Mouse (Mus musculus) limb, embryonic 11.5 days (tissue): ENCODE results near the gene Susd5. TPM values are rescaled to one million over a fixed set of nuclear protein-coding genes. Genes with fewer than 3 reads are reported as not detected.
"Not testable (repeated sequence)": the region's sequence is repeated elsewhere in the genome, so short reads cannot be mapped to it uniquely, and the experiment has no call there.

ENCODE experiments used
- ATAC-seq: fragments of 200-750 bp; cut with Nextera tagmentation; 2 replicates; pipeline ENCODE4 v1.8.0; 2017; ENCODE audit warnings: low read depth; ENCODE audit not compliant: insufficient number of reproducible peaks, low FRiP score, low TSS enrichment
- DNase-seq: peaks from one replicate; pipeline ENCODE4 v3.0.0-alpha.2; 2015; ENCODE audit warnings: low spot score
- H3K27ac ChIP-seq: fragments of 300-500 bp; sonication (generic); replicated peaks from 2 replicates; pipeline ENCODE4 v1.5.1; 2014; ENCODE audit warnings: low read depth, mild to moderate bottlenecking, low read length
- H3K27me3 ChIP-seq: fragments of 300-500 bp; sonication (generic); 2 replicates; pipeline ENCODE4 v1.6.1; 2014; ENCODE audit warnings: mild to moderate bottlenecking, low read length, mixed read lengths; ENCODE audit not compliant: control insufficient read depth, insufficient read depth
- H3K36me3 ChIP-seq: fragments of 300-500 bp; sonication (generic); 2 replicates; pipeline ENCODE4 v1.6.1; 2014; ENCODE audit warnings: mild to moderate bottlenecking, low read length, moderate library complexity, mixed read lengths; ENCODE audit not compliant: control insufficient read depth, insufficient read depth
- H3K4me1 ChIP-seq: fragments of 300-500 bp; sonication (generic); 2 replicates; pipeline ENCODE4 v1.6.1; 2014; ENCODE audit warnings: low read length, mixed read lengths; ENCODE audit not compliant: control insufficient read depth, insufficient read depth
- H3K4me2 ChIP-seq: fragments of 300-500 bp; sonication (generic); 2 replicates; pipeline ENCODE4 v1.6.1; 2014; ENCODE audit warnings: low read depth, mild to moderate bottlenecking, moderate library complexity; ENCODE audit not compliant: severe bottlenecking
- H3K4me3 ChIP-seq: fragments of 300-500 bp; sonication (generic); 2 replicates; pipeline ENCODE4 v1.5.1; 2014; ENCODE audit warnings: low read depth, low read length
- H3K9ac ChIP-seq: fragments of 300-500 bp; sonication (generic); 2 replicates; pipeline ENCODE4 v1.6.1; 2014; ENCODE audit warnings: mild to moderate bottlenecking, low read length
- H3K9me3 ChIP-seq: fragments of 300-500 bp; sonication (generic); 2 replicates; pipeline ENCODE4 v1.6.1; 2016; ENCODE audit warnings: low read length; ENCODE audit not compliant: control insufficient read depth
- WGBS: fragments of 180-500 bp; shearing (Covaris S2); extraction: QIAGEN DNeasy Blood & Tissue Kit; methylation state at CpG from one replicate; pipeline ENCODE4 v1.1.7; 2014; 5-methylcytosine and 5-hydroxymethylcytosine counted together
- polyA plus RNA-seq: library from polyadenylated mRNA; unstranded; fragments of >200 nt; fragmentation: Nextera tagmentation; extraction: Ambion mirVana; gene quantifications from 2 replicates; pipeline ENCODE4 v1.2.1, GENCODE M21; 2014

The Susd5 gene
- polyA plus RNA-seq, 1 experiment from 2014 or later: 0.64 TPM

DNA sequence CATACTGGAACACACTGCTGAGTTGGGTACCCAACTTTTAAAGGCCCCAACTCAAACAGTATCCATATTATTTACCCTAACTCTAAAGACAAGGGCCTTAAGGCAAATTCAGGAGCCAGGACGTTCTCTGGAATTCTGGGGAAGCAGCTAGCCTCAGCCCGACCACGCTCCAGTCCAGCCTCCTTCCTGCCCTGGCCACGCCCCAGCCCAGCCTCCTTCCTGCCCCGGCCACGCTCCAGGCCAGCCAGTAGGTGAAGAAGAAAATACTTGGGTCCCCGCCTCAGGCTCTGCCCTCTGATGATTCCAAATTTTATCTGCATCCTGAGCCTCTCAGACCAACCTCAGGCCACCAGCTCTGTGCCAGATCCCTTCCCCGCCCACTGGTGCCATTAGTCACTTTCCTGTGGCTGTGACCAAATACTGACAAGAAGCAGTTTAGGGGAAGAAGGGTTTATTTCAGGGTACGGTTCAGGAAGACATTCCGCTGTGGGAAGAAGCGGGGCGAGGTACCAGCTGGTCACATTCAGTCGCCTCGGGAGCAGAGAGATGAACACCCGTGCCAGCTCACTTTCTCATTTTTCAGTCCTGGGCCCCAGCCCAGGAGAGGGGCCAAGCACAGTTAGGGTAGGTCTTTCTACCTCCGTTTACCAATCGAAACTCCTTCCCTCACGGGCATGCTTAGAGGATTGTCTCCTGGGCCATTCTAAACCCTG, 57.1 kb downstream of the Susd5 start:
- no peak for ATAC-seq
- WGBS: 83% methylated on average over 18 of the region's 18 CpGs
- no peaks in the 10 kb centered on the region for H3K9me3 ChIP-seq
- H3K27ac ChIP-seq: no peak overlapping the region
- H3K4me1 ChIP-seq: no peaks in the 10 kb centered on the region
- no peaks in the 10 kb centered on the region for H3K36me3 ChIP-seq
- DNase-seq: peak; percentile 14
- H3K9ac ChIP-seq: no peak overlapping the region
- H3K4me2 ChIP-seq: no peak overlapping the region
- H3K4me3 ChIP-seq: no peak overlapping the region
- no peaks in the 10 kb centered on the region for H3K27me3 ChIP-seq

DNA sequence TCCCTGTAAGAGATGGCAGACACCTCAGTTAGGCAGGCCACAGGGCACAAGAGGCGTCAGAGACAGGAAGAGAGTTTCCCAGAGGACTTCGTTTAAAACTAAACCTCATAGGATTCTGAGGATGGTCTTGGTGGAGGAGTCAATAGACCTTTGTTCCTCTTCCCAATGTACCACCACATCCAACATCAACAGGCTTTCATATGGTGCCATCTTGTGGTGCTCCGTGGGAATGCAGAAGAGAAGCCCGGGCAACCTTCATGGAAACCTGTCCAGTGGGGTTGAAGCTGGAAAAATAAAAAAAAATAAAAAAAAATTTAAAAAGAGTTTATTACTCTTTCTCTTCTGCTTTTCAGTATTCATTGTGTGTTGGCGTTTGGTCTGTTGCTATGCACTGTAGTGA, 59.7 kb downstream of the Susd5 start:
- H3K4me2 ChIP-seq, H3K27ac ChIP-seq, H3K9ac ChIP-seq, H3K4me1 ChIP-seq, ATAC-seq, H3K27me3 ChIP-seq, H3K9me3 ChIP-seq, H3K36me3 ChIP-seq, H3K4me3 ChIP-seq: not testable (repeated sequence)
- 22% methylated on average over 5 of the region's 5 CpGs for WGBS
- DNase-seq: peak; percentile 83

DNA sequence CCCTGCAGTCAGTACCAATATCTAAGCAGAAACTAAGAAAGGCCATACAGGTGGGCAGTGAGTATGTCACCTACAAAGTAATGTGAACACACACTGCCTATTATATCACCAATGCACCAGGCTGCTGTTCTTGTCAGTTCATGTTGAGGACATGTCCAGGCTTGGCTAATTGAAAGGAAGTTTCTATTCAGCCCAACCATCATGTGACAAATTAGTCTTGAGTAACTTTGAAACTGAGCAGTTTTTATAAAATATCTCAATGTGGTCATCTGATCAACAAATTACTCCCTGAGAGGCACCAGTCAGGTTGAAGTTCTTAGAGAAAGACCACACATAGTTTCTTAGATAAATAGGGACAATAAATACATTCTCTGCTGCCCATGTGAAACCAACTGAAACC, 65.9 kb downstream of the Susd5 start:
- not testable (repeated sequence) for H3K9ac ChIP-seq, H3K27me3 ChIP-seq, H3K4me3 ChIP-seq, DNase-seq, H3K4me2 ChIP-seq, H3K4me1 ChIP-seq, ATAC-seq, H3K9me3 ChIP-seq, H3K36me3 ChIP-seq, H3K27ac ChIP-seq

DNA sequence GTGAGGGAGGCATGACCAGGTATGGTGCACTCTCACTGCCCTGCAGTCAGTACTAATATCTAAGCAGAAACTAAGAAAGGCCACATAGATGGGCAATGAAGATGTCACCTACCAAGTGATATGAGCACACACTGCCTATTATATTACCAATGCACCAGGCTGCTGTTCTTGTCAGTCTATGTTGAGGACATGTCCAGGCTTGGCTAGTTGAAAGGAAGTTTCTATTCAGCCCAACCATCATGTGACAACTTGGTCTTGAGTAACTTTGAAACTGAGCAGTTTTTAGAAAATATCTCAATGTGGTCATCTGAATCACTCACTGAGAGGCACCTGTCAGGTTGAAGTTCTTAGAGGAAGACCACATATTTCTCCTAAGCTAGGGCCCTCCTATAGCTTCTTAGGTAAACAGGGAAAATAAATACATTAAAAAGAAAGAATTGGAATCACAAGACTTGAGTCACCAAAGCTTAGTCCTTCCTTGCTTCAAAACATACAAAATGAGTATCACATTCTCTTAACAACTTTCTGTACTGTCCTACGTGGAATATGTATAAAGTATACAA, 72.4 kb downstream of the Susd5 start:
- not testable (repeated sequence) for H3K27me3 ChIP-seq, H3K9me3 ChIP-seq, H3K4me2 ChIP-seq, H3K9ac ChIP-seq, ATAC-seq, H3K36me3 ChIP-seq, H3K27ac ChIP-seq, DNase-seq, H3K4me1 ChIP-seq, H3K4me3 ChIP-seq
- WGBS: 88% methylated on average over 1 of the region's 1 CpGs

Other genes starting within 250 kb of the Susd5 start
- 49.7 and 50.2 TPM in 2 replicates for gene Ubp1, start 126.2 kb upstream of the Susd5 start, polyA plus RNA-seq
- 2.7 and 4.0 TPM in 2 replicates for gene Fbxl2, start 10.9 kb upstream of the Susd5 start, polyA plus RNA-seq